Mouse (Mus musculus) adipose tissue, adult 10 weeks (tissue): ENCODE results near the gene Zbtb8a. TPM values are rescaled to one million over a fixed set of nuclear protein-coding genes. Genes with fewer than 3 reads are reported as not detected.

Experiments
- polyA plus RNA-seq: library from polyadenylated mRNA; stranded (reverse); fragments of 350-450 nt; fragmentation: Illumina TruSeq; extraction: RNeasy Lipid Tissue Mini Kit (QIAGEN cat#74804); gene quantifications from one replicate; pipeline ENCODE4 v1.2.3, GENCODE M21; 2014; ENCODE audit warnings: low read depth, low replicate concordance

Zbtb8a gene
- polyA plus RNA-seq: 11.8 TPM

DNA sequence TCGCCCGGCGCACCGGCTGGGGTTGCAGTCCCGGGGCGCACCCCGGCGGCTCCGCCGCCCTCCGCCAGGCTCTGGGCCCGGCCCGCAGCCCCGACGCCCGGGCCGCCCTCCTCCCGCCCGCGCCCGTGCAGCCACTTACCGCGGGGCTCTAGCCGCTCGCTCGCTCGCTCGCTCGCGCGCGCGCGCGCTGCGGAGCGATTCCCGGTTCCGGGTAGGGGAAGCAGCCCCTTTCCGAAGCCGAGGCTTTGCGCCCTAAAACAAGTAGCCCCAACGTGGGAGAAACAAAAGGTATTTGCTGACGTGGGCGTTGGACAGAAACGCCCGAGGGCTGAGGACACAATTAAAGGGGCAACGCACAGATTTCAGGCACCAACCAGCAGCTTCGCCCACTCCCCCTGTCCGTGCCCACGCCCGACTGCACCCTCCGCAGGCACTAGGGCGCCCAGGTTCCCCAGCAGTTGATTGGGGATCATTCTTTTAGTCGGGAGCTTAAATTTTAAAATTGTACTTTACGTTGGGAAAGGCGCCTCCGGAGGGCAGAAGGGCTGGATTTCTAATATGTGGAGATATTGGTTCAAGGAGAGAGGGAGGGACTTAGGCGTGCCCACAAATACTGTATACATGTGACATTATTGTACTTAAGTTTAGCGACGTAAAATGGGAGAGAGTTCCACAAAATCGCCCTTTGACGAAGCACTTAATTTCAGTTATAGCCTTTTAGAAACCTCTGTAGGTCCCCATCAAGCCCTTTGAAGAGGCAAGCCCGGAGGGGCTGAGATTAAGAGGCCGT, at the start of gene Zbtb8a:
Gene Zbtb8a, minus strand, starts transcription at position 516 of the 790 bp plus-strand sequence.

DNA sequence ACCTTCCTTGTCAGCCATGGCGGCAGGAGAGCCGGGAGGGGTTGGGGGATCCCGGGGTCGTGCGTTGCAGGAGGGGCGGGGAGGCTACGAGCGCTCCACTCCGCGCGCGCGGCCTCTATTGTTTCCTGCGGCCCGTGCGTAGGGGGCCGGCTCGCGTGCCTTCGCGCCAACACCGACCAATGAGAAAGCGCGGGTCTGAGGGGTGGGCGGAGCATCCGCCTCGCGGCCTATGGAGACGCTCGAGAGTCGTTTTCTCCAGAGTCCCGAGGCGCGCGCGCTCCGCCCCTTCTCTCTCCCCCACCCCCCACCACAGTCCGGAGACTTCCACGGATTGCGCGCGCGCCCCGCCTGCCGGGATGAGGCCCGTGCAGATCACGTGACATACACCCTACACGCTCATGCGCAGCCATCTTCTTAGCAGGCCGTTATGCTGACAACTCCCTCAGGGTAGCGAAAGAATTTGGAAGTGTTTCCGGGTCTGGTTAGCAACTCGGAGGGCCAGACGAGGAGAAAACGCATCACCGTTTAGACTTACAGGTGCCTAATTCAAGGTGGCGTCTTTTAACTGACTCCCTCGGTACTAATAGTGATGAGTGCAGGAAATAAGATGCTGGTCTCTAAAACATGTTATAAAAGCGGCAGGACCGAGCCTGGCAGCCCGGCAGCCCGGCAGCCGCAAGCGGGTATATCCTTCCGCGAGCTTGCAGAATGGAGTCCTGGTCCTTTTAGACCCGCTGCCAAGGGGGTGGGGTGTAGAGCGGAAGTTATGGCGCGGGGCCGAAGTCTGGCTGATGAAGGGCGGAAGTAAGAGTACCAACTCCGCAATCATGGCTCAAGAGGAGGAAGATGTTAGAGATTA, 42.5 kb downstream of the Zbtb8a start, which contains the start of the genes Rbbp4 and Zbtb8os:
Gene Rbbp4, minus strand, starts transcription at position 155 of the 859 bp plus-strand sequence.
Gene Zbtb8os, plus strand, starts transcription at position 480 of the 859 bp plus-strand sequence.

Other genes with a start within 250 kb of the Zbtb8a start
- 2.8 TPM for gene Fndc5, start 241.1 kb downstream of the Zbtb8a start, polyA plus RNA-seq
- gene S100pbp, start 188.4 kb downstream of the Zbtb8a start, polyA plus RNA-seq: 24.2 TPM
- gene Yars, start 188.4 kb downstream of the Zbtb8a start, polyA plus RNA-seq: 31.8 TPM
- gene C77080, start 116.7 kb downstream of the Zbtb8a start, polyA plus RNA-seq: 19.0 TPM
- 2.4 TPM for gene Sync, start 90.5 kb downstream of the Zbtb8a start, polyA plus RNA-seq
- 58.2 TPM for gene Rbbp4, start 42.7 kb downstream of the Zbtb8a start, polyA plus RNA-seq
- gene Zbtb8os, start 42.4 kb downstream of the Zbtb8a start, polyA plus RNA-seq: 75.2 TPM
- 1.8 TPM for gene Zbtb8b, start 62.7 kb upstream of the Zbtb8a start, polyA plus RNA-seq
- 44.2 TPM for gene Bsdc1, start 83.5 kb upstream of the Zbtb8a start, polyA plus RNA-seq
- gene Tssk3, start 112.9 kb upstream of the Zbtb8a start, polyA plus RNA-seq: 7.4 TPM
- 11.9 TPM for gene Fam229a, start 113.1 kb upstream of the Zbtb8a start, polyA plus RNA-seq
- gene Marcksl1, start 135.5 kb upstream of the Zbtb8a start, polyA plus RNA-seq: 50.9 TPM
- 73.0 TPM for gene Hdac1, start 164.6 kb upstream of the Zbtb8a start, polyA plus RNA-seq
- gene Lck, start 195.5 kb upstream of the Zbtb8a start, polyA plus RNA-seq: 1.5 TPM
- gene Fam167b, start 200.4 kb upstream of the Zbtb8a start, polyA plus RNA-seq: 2.7 TPM
- 259 TPM for gene Eif3i, start 222.5 kb upstream of the Zbtb8a start, polyA plus RNA-seq
- 210 TPM for gene Tmem234, start 222.6 kb upstream of the Zbtb8a start, polyA plus RNA-seq
- 5.0 TPM for gene Dcdc2b, start 236.1 kb upstream of the Zbtb8a start, polyA plus RNA-seq
- 36.2 TPM for gene Iqcc, start 241.0 kb upstream of the Zbtb8a start, polyA plus RNA-seq
- 41.8 TPM for gene Ccdc28b, start 245.8 kb upstream of the Zbtb8a start, polyA plus RNA-seq